Mouse (Mus musculus) cortical plate, adult 2 months (tissue): ENCODE results near the gene Dnttip2.

Source experiments
- CTCF ChIP-seq: fragments of 200-500 bp; IDR thresholded peaks from 2 replicates; pipeline ENCODE4 v1.5.1; 2011; ENCODE audit warnings: mild to moderate bottlenecking, control low read depth, low read length; ENCODE audit not compliant: insufficient read depth; ENCODE audit errors: extremely low read depth
- POLR2A ChIP-seq: fragments of 200-500 bp; IDR thresholded peaks from 2 replicates; pipeline ENCODE4 v1.6.1; 2011; ENCODE audit warnings: mild to moderate bottlenecking, low read length, control low read depth; ENCODE audit not compliant: insufficient read depth; ENCODE audit errors: extremely low read depth

DNA sequence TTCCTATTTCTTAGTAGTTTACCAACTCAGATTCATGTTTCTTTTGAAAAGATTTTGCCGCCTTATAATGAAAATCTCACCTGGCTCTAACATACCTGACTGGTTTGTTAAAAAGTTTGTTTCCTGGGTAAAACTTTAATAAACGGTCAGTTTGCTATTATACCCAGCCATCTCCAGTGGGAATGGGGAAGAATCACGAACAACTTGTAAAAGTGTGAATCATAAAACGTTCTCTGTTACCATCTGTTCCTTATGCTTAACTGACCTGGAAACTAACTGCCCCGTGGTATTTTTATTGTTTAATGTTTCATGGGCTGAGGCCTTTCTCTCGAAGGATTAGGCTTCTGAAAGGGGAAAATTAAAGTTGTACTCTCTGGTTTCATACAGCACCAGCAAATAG, 29.4 kb upstream of the Dnttip2 start:
- TF ChIP-seq CTCF (no peak), POLR2A (no peak)
